Mouse (Mus musculus) intestine, embryonic 14.5 days (tissue): ENCODE measurements around the gene Tbc1d30. TPM values are rescaled to one million over a fixed set of nuclear protein-coding genes. Genes with fewer than 3 reads are reported as not detected.
A peak's percentile ranks its signal among the peaks of the same experiment; 100 is the strongest.

Experiments
- ATAC-seq: fragments of 200-750 bp; cut with Nextera tagmentation; replicated peaks from 2 replicates; pipeline ENCODE4 v1.8.0; 2017; ENCODE audit warnings: low read depth, moderate number of reproducible peaks, moderate TSS enrichment, moderate library complexity; ENCODE audit not compliant: low FRiP score, low TSS enrichment
- DNase-seq: peaks from one replicate; pipeline ENCODE4 v3.0.0-alpha.2; 2018; ENCODE audit warnings: low spot score
- H3K27ac ChIP-seq: fragments of 300-500 bp; sonication (generic); 2 replicates; pipeline ENCODE4 v1.5.1; 2014; ENCODE audit warnings: low read depth, mild to moderate bottlenecking, control low read depth
- H3K27me3 ChIP-seq: fragments of 300-500 bp; sonication (generic); replicated peaks from 2 replicates; pipeline ENCODE4 v1.6.1; 2014; ENCODE audit warnings: low read length, control low read depth; ENCODE audit not compliant: control insufficient read depth, insufficient read depth
- H3K36me3 ChIP-seq: fragments of 300-500 bp; sonication (generic); 2 replicates; pipeline ENCODE4 v1.6.1; 2014; ENCODE audit warnings: low read length, control low read depth; ENCODE audit not compliant: control insufficient read depth, insufficient read depth
- H3K4me1 ChIP-seq: fragments of 300-500 bp; sonication (generic); replicated peaks from 2 replicates; pipeline ENCODE4 v1.6.1; 2014; ENCODE audit warnings: low read length, control low read depth, mixed read lengths; ENCODE audit not compliant: control insufficient read depth, insufficient read depth
- H3K4me2 ChIP-seq: fragments of 300-500 bp; sonication (generic); 2 replicates; pipeline ENCODE4 v1.6.1; 2014; ENCODE audit warnings: low read length
- H3K4me3 ChIP-seq: fragments of 300-500 bp; sonication (generic); 2 replicates; pipeline ENCODE4 v1.5.1; 2014; ENCODE audit warnings: low read depth, low read length, control low read depth, mixed read lengths
- H3K9ac ChIP-seq: fragments of 300-500 bp; sonication (generic); 2 replicates; pipeline ENCODE4 v1.6.1; 2014; ENCODE audit warnings: mild to moderate bottlenecking, low read length
- H3K9me3 ChIP-seq: fragments of 300-500 bp; sonication (generic); 2 replicates; pipeline ENCODE4 v1.6.1; 2016; ENCODE audit warnings: low read length, control low read depth; ENCODE audit not compliant: control insufficient read depth
- WGBS: fragments of 180-500 bp; shearing (Covaris S2); extraction: QIAGEN DNeasy Blood & Tissue Kit; methylation state at CpG from one replicate; pipeline ENCODE4 v1.1.7; 2014; 5-methylcytosine and 5-hydroxymethylcytosine counted together
- polyA plus RNA-seq: library from polyadenylated mRNA; unstranded; fragments of >200 nt; fragmentation: Nextera tagmentation; extraction: Ambion mirVana; gene quantifications from 2 replicates; pipeline ENCODE4 v1.2.1, GENCODE M21; 2014

Tbc1d30 gene
- polyA plus RNA-seq, 1 experiment from 2014 or later: 3.8 TPM

DNA sequence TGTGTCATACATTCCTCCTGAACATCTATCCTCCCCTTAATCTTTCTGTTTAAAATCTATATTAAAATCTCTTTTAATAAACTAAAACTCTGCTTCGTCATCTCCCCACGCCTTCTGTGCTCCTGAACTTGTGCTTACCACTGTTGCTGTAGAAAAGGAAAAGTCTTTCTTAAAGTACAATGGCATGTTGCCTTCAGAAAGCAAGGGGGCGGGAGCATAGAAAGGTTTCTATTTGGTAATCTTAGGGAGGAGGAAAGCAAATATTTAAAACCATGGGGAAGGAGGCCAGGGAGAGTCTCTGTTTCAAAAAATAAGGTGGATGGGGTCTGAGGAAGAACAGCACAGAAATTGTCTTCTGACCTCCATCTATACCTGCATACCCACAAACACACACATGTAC, 38.0 kb downstream of the Tbc1d30 start:
- no peak overlapping the region for H3K9ac ChIP-seq
- no peak overlapping the region for H3K4me2 ChIP-seq
- H3K27ac ChIP-seq: no peak overlapping the region
- no peak overlapping the region for H3K4me3 ChIP-seq
- H3K36me3 ChIP-seq: no peaks in the 10 kb centered on the region
- peaks cover 52% of the 10 kb centered on the region for H3K27me3 ChIP-seq
- no peaks in the 10 kb centered on the region for H3K9me3 ChIP-seq
- no peak for ATAC-seq
- peaks cover 3% of the 10 kb centered on the region; the same call in 1 of the 2 replicates for H3K4me1 ChIP-seq
- 88% methylated on average over 3 of the region's 3 CpGs for WGBS
- DNase-seq: no peak

DNA sequence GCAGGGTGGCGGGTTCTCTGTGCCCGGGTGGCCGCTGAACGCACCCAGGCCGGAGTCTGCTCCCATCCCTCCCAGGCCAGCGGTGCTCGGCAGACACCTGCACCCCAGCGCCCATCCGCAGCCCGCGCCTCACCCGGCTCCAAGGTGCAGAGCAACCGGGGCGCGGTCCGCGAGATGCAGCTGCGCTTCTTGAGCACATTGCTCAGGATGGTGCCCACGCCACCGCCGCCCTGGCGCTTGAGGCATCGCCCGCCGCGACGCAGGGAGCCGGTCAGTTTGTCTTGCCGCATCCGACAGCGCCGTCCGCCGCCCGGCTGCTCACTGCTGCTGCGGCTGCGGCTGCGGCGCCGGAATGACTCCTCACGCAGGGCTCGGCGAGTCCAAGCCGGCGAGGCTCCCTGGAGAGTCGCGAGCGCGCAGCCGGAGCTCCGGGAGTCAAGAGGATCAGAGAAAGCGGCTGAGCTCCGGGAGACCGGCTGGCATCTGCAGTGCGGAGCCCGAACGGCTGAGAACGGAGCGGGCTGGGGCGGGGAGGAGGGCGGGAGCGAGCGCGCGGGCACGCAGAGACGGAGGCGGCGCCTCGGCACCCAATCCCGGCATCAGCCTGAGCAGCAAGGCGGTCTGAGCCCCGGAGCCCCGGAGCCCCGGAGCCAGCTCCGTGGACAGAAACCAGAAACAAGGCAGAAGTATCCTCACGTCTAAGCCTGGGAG, 40.4 kb downstream of the Tbc1d30 start:
- Histone ChIP-seq H3K4me1 (peaks cover 3% of the 10 kb centered on the region; the same call in 1 of the 2 replicates), H3K9me3 (no peaks in the 10 kb centered on the region), H3K27me3 (peaks cover 56% of the 10 kb centered on the region), H3K27ac (no peak overlapping the region), H3K36me3 (no peaks in the 10 kb centered on the region), H3K4me2 (peak overlapping the region; percentile 94), H3K9ac (peak overlapping the region; percentile 38; the same call in 1 of the 2 replicates), H3K4me3 (peak overlapping the region; percentile 57)
- ATAC-seq (peak; percentile 77), DNase-seq (peak; percentile 80)
- under 1% methylated on average over 77 of the region's 77 CpGs for WGBS

DNA sequence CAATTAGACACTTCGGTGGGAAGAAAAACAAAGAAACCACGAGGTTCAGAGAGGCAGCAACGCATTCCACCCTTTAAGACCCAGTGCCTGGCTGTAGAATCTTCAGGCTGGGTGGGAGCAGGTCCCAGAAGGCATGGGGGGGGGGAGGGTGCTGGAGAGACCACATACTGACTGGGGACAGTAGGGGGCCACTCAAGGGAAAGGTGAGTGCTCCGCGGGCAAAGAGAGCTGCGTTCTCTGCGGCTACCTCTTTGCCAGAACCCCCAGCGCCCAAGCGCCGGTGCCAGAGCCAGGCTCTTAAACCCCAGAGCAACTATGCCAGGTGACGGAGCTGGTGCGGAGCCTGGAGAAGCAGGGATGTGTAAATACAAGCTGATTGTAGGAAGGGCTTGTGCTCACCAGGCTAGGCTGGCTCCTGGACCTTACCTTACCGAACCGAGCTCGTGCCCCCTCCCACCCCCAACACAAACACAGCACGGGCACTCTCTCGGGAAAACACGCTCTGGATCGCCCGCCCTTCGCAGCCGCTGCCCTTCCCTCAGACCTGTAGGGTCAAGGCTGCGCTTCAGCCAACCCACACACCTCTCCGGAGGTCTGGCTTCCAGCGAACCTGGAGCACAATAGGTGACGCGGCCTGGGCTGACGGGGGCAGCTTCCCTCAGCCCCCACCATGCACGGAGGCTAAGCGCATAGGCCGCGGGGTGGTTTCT, 41.1 kb downstream of the Tbc1d30 start:
- Histone ChIP-seq H3K27ac (no peak overlapping the region), H3K9me3 (no peaks in the 10 kb centered on the region)
- WGBS: 1% methylated on average over 32 of the region's 32 CpGs

DNA sequence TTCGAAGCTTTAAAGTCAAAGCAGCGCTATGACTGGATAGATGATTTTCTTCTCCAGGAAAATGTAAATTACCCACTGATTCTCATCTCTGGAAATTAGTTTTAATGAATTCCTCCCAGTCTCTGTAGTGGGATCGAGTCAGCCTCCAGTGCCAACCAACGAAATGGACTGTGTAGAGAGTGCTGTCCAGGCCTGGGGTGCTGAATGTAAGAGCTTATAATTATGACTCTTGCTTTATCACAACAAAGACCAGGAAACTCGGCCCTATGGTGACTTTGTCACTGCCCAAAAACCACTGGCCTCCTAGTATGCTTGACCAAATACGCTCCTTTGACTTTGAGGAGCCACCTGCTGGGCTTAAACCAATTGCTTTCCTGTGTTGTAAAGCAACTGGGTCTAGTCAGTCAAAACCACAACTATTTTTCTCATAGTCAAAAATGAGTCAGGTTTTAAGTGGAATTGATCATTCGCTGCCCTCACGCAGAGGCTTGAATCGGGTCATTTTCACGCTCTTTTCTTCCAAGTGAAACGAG, 41.9 kb downstream of the Tbc1d30 start:
- H3K4me1 ChIP-seq: peaks cover 3% of the 10 kb centered on the region; the same call in 1 of the 2 replicates
- H3K9ac ChIP-seq: no peak overlapping the region
- H3K9me3 ChIP-seq: no peaks in the 10 kb centered on the region
- no peak overlapping the region for H3K4me2 ChIP-seq
- no peaks in the 10 kb centered on the region for H3K36me3 ChIP-seq
- 27% methylated on average over 11 of the region's 11 CpGs for WGBS
- H3K27me3 ChIP-seq: peaks cover 53% of the 10 kb centered on the region
- ATAC-seq (no peak), DNase-seq (no peak)
- H3K4me3 ChIP-seq: no peak overlapping the region
- H3K27ac ChIP-seq: no peak overlapping the region

More for the DNA sequence above, 41.1 kb downstream of the Tbc1d30 start:
- Histone ChIP-seq H3K4me1 (peaks cover 3% of the 10 kb centered on the region; the same call in 1 of the 2 replicates), H3K4me2 (peak overlapping the region; percentile 94), H3K4me3 (peak overlapping the region; percentile 57), H3K9ac (0 out of 2 replicates have a peak overlapping the region, but pooled peaks have one; percentile 38), H3K27me3 (peaks cover 55% of the 10 kb centered on the region), H3K36me3 (no peaks in the 10 kb centered on the region)
- peak; percentile 66 for DNase-seq
- peak; percentile 44 for ATAC-seq

DNA sequence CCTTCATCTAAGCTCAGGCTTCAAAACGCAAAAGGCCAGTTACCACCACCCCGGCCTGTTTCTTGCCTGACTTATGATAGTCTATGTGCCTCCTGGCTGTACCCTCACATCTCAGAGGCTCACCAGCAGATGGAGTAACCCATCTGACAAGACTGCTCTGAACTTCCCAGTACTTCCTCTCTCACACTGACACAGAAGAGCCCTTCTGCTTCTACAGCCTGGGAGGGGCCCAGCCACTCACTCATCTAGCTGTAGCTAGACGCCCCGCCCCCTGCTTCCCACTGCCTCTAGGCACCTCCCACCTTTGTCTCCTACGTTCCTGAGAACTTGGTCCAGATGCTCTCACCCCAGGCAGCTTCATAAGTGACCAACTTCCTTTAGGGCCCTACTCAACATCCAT, 45.6 kb downstream of the Tbc1d30 start:
- no peak for DNase-seq
- Histone ChIP-seq H3K4me3 (no peak overlapping the region), H3K9ac (no peak overlapping the region), H3K27ac (no peak overlapping the region), H3K4me1 (peaks cover 3% of the 10 kb centered on the region; the same call in 1 of the 2 replicates), H3K36me3 (no peaks in the 10 kb centered on the region), H3K27me3 (peaks cover 27% of the 10 kb centered on the region), H3K4me2 (no peak overlapping the region), H3K9me3 (no peaks in the 10 kb centered on the region)
- ATAC-seq: no peak
- WGBS: 28% methylated on average over 5 of the region's 5 CpGs

DNA sequence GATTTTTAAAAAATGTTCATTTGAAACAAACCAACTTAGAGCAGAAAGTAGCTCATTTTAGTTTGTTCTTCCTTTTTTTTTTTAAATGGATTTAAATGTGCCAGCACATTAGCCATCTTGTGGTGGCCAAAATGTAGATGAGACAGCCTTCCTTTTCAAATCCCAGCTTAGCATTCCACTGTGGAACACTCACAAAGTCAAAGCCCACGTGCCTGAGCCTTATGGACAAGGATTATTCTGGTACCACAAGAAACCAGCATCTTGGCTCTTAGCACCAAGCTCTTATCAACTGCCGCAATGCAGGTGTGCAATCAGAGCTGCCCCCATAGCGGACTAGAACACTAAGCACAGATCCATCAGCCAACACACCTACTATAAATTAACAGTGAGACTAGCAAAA, 47.5 kb downstream of the Tbc1d30 start:
- ATAC-seq: no peak
- H3K27me3 ChIP-seq: peaks cover 8% of the 10 kb centered on the region; the same call in 1 of the 2 replicates
- H3K4me2 ChIP-seq: no peak overlapping the region
- no peak overlapping the region for H3K27ac ChIP-seq
- no peak for DNase-seq
- no peaks in the 10 kb centered on the region for H3K9me3 ChIP-seq
- 80% methylated on average over 3 of the region's 3 CpGs for WGBS
- H3K4me1 ChIP-seq: no peaks in the 10 kb centered on the region
- H3K36me3 ChIP-seq: no peaks in the 10 kb centered on the region
- H3K9ac ChIP-seq: no peak overlapping the region
- H3K4me3 ChIP-seq: no peak overlapping the region

DNA sequence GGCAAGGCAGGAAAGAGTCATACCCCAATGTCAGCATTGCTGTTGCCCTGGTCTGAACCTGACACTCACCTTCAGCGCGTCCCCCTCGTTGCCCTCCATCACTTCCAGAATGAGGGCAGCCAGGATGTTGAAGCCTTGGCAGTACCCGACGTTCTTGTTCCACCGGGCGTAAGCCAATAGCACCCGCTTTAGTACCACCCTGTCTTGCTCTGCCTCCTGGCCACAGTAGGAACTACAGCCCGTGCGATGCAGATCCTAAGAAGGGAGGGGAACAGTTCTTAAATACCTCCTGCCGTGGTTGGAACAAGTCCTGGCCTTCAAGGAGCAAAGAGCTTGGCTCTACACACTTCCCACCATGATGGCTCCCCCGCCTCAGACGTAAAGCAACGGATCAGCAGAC, 49.2 kb downstream of the Tbc1d30 start:
- no peak for ATAC-seq
- WGBS: 81% methylated on average over 14 of the region's 14 CpGs
- H3K4me2 ChIP-seq: no peak overlapping the region

DNA sequence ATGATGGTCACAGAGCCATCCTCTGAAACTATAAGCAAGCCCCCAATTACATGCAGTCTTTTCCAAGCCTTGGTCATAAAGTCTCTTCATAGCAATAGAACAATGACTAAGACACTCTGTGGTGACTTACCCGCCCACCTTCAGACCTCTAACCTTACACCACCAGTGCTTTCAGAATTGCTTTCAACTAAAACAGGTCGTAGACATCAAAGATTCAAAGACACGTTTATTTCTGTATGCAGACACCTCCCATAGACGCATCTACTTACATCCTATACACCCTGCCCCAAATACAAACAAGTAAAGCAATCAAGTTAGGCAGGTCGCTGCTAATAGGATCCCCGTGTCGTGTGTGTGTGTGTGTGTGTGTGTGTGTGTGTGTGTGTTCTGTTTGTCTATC, 50.4 kb downstream of the Tbc1d30 start:
- no peak for DNase-seq

More for the DNA sequence above, 49.2 kb downstream of the Tbc1d30 start:
- no peaks in the 10 kb centered on the region for H3K27me3 ChIP-seq
- no peaks in the 10 kb centered on the region for H3K9me3 ChIP-seq
- H3K27ac ChIP-seq: no peak overlapping the region
- H3K4me1 ChIP-seq: peaks cover 9% of the 10 kb centered on the region; the same call in 1 of the 2 replicates
- no peak for DNase-seq
- no peaks in the 10 kb centered on the region for H3K36me3 ChIP-seq
- no peak overlapping the region for H3K9ac ChIP-seq
- no peak overlapping the region for H3K4me3 ChIP-seq

More for the DNA sequence above, 50.4 kb downstream of the Tbc1d30 start:
- no peak overlapping the region for H3K27ac ChIP-seq
- 76% methylated on average over 7 of the region's 7 CpGs for WGBS
- no peak overlapping the region for H3K4me3 ChIP-seq
- no peaks in the 10 kb centered on the region for H3K36me3 ChIP-seq
- ATAC-seq: no peak
- H3K4me1 ChIP-seq: peaks cover 9% of the 10 kb centered on the region; the same call in 1 of the 2 replicates
- H3K4me2 ChIP-seq: no peak overlapping the region
- H3K9me3 ChIP-seq: no peaks in the 10 kb centered on the region
- no peaks in the 10 kb centered on the region for H3K27me3 ChIP-seq
- H3K9ac ChIP-seq: no peak overlapping the region
